Mouse (Mus musculus) ES-Bruce4 (cell line): ENCODE measurements around the gene Hoxc10. TPM values are rescaled to one million over a fixed set of nuclear protein-coding genes. Genes with fewer than 3 reads are reported as not detected.

ENCODE experiments used
- H3K27ac ChIP-seq: 2 replicates; pipeline ENCODE4 v1.5.1; 2012; ENCODE audit warnings: low read length, inconsistent platforms; ENCODE audit not compliant: insufficient read depth
- H3K27me3 ChIP-seq: 2 replicates; pipeline ENCODE4 v1.6.1; 2012; ENCODE audit warnings: mild to moderate bottlenecking, low read length, inconsistent platforms; ENCODE audit not compliant: control insufficient read depth, poor library complexity, insufficient read depth, severe bottlenecking
- H3K36me3 ChIP-seq: 2 replicates; pipeline ENCODE4 v1.6.1; 2012; ENCODE audit warnings: inconsistent platforms, mild to moderate bottlenecking, low read length, moderate library complexity; ENCODE audit not compliant: control insufficient read depth, poor library complexity, insufficient read depth, severe bottlenecking
- H3K4me1 ChIP-seq: one replicate; pipeline ENCODE4 v1.8.1; 2011; ENCODE audit warnings: low read length; ENCODE audit not compliant: control insufficient read depth, insufficient read depth
- H3K4me3 ChIP-seq: 2 replicates; pipeline ENCODE4 v1.5.1; 2011; ENCODE audit warnings: low read depth, mild to moderate bottlenecking, low read length
- H3K9ac ChIP-seq: 2 replicates; pipeline ENCODE4 v1.6.1; 2012; ENCODE audit warnings: low read depth, mild to moderate bottlenecking, inconsistent platforms; ENCODE audit not compliant: poor library complexity, severe bottlenecking
- H3K9me3 ChIP-seq: replicated peaks from 2 replicates; pipeline ENCODE4 v1.6.1; 2012; ENCODE audit warnings: mild to moderate bottlenecking, low read length, inconsistent platforms; ENCODE audit not compliant: control insufficient read depth, poor library complexity, insufficient read depth, severe bottlenecking
- CTCF ChIP-seq: IDR thresholded peaks from one replicate; pipeline ENCODE4 v1.8.1; 2011; ENCODE audit warnings: low read depth, low read length
- EP300 ChIP-seq: IDR thresholded peaks from 2 replicates; pipeline ENCODE4 v1.6.1; 2011; ENCODE audit warnings: low read depth, low read length; ENCODE audit not compliant: insufficient read depth
- POLR2A ChIP-seq: IDR thresholded peaks from one replicate; pipeline ENCODE4 v1.8.1; 2011; ENCODE audit warnings: low read length; ENCODE audit not compliant: insufficient read depth
- polyA plus RNA-seq: library from polyadenylated mRNA; stranded (reverse); fragments of >200 nt; gene quantifications from 2 replicates; pipeline ENCODE4 v1.2.4, GENCODE M21; 2011; ENCODE audit warnings: low read depth; ENCODE audit not compliant: missing spikeins, insufficient read depth, insufficient read length

Hoxc10 gene
- polyA plus RNA-seq, 1 experiment, result not detected

DNA sequence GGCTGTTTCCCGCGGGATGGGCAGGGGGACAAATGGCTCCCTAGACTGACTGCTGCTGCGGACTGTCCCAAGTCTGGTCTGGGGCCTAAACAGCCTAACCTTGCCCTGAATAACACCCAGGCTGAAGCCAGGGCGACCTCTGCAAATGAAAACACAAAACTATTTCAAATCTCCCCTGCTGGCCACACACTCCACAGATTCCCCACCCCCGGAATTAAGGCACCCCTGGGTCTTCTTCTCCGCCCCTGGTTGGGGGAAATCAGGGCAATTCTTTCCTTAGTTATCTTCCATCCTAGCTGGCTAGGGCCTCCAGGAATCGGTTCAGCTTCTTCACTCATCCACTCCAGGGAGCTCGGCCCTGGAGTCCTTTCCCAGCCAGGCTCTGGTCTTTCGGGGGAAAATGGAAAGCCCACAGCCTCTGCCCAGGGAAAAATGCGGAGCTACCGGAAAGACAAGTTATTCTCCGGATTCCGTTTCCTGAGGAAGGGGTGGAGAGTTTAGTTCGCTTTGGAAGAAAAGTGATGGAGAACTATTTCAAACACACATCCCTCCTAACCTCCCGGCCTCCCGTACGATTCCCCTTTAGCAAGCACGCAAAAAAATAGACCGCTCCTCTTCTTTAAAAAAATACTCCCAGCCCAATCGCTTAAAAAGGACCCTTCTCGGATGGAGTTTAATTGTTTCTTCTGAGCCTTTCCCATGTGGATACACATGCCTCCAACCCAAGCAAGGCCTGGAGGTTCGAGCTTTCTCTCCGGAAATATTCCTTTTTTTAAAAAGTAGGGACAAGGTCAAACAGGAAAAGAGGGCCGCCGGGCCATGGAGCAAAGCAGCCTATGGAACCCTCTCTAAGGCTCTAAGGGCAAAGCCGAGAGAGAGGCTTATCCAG is 1.3 kb upstream of the Hoxc10 start:
- H3K4me1 ChIP-seq, result no peaks in the 10 kb centered on the region
- no peaks in the 10 kb centered on the region for H3K36me3 ChIP-seq
- no peaks in the 10 kb centered on the region for H3K9me3 ChIP-seq
- peaks cover 48% of the 10 kb centered on the region for H3K27me3 ChIP-seq
- no peak overlapping the region for H3K27ac ChIP-seq
- TF ChIP-seq POLR2A (no peak), EP300 (no peak), CTCF (no peak)
- H3K9ac ChIP-seq, result no peak overlapping the region
- H3K4me3 ChIP-seq, result no peak overlapping the region

DNA sequence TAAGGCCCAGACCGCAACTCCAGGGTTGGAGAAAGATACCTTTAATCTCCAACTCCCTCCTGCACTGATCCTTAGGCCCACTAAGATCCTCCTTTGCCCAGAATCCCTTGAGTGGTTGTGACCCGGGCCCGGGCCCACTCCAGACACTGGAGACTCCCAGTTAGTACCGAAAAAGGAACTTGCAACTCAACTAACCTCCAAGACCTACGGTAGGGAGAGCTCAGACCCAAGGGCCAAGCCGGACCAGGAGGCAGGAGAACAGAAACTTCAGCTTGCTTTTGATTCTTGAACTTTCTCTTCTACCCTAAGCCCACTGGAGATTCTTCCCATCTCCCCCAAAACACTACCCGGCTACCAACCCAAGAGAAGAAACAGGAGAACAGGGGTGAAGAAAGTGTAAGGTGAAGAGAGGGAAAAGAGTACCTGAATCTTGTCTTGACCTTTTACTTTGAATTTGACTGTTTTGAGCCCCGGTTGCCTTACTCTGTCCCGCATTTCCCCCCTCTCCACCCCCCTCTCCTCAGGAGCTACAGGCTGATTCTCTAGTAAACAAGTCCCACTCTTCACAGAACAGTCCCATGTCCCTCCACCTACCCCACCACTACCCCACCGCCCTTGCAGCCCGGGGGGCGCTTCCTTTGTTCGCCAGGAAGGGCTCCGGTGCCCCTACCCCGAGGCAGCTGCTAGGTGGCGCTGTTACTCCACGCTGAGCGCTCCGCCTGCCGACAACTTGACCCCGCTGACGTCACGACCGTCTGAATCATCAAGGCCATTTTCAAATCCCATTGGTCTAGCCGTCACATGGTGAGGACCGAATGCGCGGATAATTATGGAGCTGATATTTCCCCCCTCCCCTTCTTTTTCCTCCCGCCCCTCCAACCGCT is 462 bp upstream of the Hoxc10 start:
- TF ChIP-seq EP300 (0 out of 2 replicates have a peak, but pooled peaks have one; percentile 41), CTCF (peak; percentile 89), POLR2A (no peak)
- Histone ChIP-seq H3K9ac (no peak overlapping the region), H3K27me3 (peaks cover 48% of the 10 kb centered on the region), H3K27ac (no peak overlapping the region), H3K4me3 (no peak overlapping the region), H3K9me3 (no peaks in the 10 kb centered on the region), H3K4me1 (no peaks in the 10 kb centered on the region), H3K36me3 (no peaks in the 10 kb centered on the region)

DNA sequence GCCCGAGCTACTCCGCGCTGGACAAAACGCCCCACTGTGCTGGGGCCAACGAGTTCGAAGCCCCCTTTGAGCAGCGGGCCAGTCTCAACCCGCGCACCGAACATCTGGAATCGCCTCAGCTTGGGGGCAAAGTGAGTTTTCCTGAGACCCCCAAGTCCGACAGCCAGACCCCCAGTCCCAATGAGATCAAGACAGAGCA is 615 bp downstream of the Hoxc10 start, which contains the start of gene Hoxc5:
TSS of gene Hoxc5 (plus strand) at position 132 of the 199 bp plus-strand sequence.
- H3K27me3 ChIP-seq, result peaks cover 43% of the 10 kb centered on the region
- H3K9ac ChIP-seq, result no peak within 1 kb of the TSS
- no peaks in the 10 kb centered on the region for H3K4me1 ChIP-seq
- H3K27ac ChIP-seq, result no peak within 1 kb of the TSS
- no peaks in the 10 kb centered on the region for H3K9me3 ChIP-seq
- no peak for TF ChIP-seq CTCF
- no peak for TF ChIP-seq EP300
- TF ChIP-seq POLR2A, result no peak
- H3K4me3 ChIP-seq, result peak within 1 kb of the TSS; percentile 44
- no peaks in the 10 kb centered on the region for H3K36me3 ChIP-seq

DNA sequence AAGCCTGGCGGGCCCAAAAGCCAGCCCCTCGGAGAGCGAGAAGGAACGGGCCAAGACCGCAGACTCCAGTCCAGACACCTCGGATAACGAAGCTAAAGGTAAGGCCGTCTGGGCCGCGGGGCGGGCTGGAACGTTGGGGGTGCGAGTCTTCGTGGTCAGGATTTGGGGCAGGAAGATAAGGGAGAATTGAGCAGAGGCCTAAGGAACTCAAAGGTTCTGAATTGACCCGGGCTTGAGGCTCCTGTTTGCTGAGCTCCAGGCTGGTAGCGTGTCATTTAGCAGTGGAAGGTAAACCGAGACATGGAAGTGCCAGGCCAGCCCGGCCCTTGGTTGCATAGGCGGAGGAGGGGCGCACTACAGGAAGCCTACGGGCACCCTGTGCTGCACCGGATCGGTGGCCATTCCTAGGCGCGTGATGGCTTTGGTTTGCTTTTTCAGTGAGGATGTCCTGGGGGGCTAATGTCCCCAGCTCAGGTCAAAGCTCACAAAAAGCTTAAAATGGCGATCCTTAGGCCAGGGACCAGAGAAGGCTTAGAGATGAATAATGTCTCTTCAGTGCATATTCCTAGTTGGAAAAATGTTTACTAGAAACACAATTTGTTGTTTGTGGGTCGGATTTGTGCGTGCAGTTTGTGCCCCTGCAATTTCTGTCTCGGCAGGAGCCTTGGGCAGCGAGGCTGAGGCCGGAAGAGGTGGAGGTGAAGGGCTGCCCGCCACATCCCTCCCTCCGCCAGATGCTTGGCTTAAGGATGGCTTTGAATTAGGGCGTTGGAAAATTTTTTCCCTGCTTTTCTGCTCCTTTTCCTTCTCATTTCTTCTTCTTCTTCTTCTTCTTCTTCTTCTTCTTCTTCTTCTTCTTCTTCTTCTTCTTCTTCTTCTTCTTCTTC is 1.2 kb downstream of the Hoxc10 start:
- no peaks in the 10 kb centered on the region for H3K4me1 ChIP-seq
- H3K27me3 ChIP-seq, result peaks cover 45% of the 10 kb centered on the region
- H3K4me3 ChIP-seq, result no peak overlapping the region
- no peak overlapping the region for H3K27ac ChIP-seq
- H3K9ac ChIP-seq, result no peak overlapping the region
- H3K9me3 ChIP-seq, result no peaks in the 10 kb centered on the region
- TF ChIP-seq EP300, result no peak
- no peak for TF ChIP-seq POLR2A
- TF ChIP-seq CTCF, result no peak
- no peaks in the 10 kb centered on the region for H3K36me3 ChIP-seq

DNA sequence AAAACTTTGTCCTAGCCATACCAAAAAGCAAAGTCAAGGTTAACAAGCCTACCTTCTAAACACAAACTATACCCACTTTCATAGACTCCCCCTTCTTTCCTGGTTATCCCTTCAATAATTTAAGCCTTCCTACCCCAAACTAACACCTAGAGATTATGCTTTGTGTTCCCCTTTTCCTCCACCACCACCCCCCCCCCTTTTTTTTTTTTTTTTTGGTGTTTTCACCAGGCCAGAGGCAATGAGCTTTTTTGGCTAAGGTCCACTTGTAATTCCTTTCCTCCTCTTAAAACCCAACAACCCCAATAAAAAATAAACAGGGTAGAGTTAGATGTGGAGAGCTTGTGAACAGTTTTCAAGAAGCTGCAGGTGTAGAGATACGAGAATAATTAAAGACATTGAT is 2.7 kb downstream of the Hoxc10 start:
- Histone ChIP-seq H3K27me3 (peaks cover 44% of the 10 kb centered on the region), H3K9ac (no peak overlapping the region), H3K4me3 (no peak overlapping the region)

More for the DNA sequence above, 2.7 kb downstream of the Hoxc10 start:
- TF ChIP-seq POLR2A, result no peak
- no peak for TF ChIP-seq CTCF
- no peak for TF ChIP-seq EP300
- no peaks in the 10 kb centered on the region for H3K4me1 ChIP-seq
- H3K27ac ChIP-seq, result no peak overlapping the region
- no peaks in the 10 kb centered on the region for H3K36me3 ChIP-seq
- no peaks in the 10 kb centered on the region for H3K9me3 ChIP-seq
